Comparison of ENCODE assay signal across 16 mouse cellular contexts in genomic region chr15:78643633-78644032, GRCm38 (mm10).
"Had no signal": no experiment of that assay in that cellular context is flagged by ENCODE, and none has a peak within 500 bp of the region (broad histone marks: within the 10 kb centered on the region; RNA-seq: fewer than 3 reads in every experiment).

No protein-coding gene starts in this region.

- H3K4me3 ChIP-seq: layer of hippocampus, adult 2 months; limb, embryonic 12.5 days; liver, embryonic 13.5 days; lung, embryonic 15.5 days; myocyte; neural tube, embryonic 15.5 days had no signal

- H3K4me2 ChIP-seq: limb, embryonic 12.5 days; liver, embryonic 13.5 days; lung, embryonic 15.5 days; neural tube, embryonic 15.5 days had no signal

- H3K36me3 ChIP-seq: limb, embryonic 12.5 days; liver, embryonic 13.5 days; lung, embryonic 15.5 days; neural tube, embryonic 15.5 days had no signal

- H3K27ac ChIP-seq: kidney, postnatal 0 days; layer of hippocampus, adult 2 months; limb, embryonic 12.5 days; liver, embryonic 13.5 days; lung, embryonic 15.5 days; neural tube, embryonic 15.5 days had no signal

- H3K27me3 ChIP-seq: neural tube, embryonic 15.5 days had no signal

- ATAC-seq: liver, postnatal 0 days had no signal

- H3K9ac ChIP-seq: limb, embryonic 12.5 days; liver, embryonic 13.5 days; liver, postnatal 0 days; lung, embryonic 15.5 days; neural tube, embryonic 15.5 days had no signal

- H3K9me3 ChIP-seq: limb, embryonic 12.5 days; liver, embryonic 13.5 days; lung, embryonic 15.5 days; neural tube, embryonic 15.5 days had no signal

- DNase-seq: kidney, adult 11 months; kidney, adult 9 months; kidney, postnatal 4 days; liver; liver, embryonic 13.5 days; liver, postnatal 0 days; lung, postnatal 14 days; right cerebral cortex, postnatal 4 days; spleen, adult 18-20 months; thymus, postnatal 36 days had no signal

- H3K4me1 ChIP-seq: liver, embryonic 13.5 days had no signal
